Mouse (Mus musculus): ENCODE data around the gene Efna1. TPM values are rescaled to one million over a fixed set of nuclear protein-coding genes. Genes with fewer than 3 reads are reported as not detected.

Gene Efna1
- polyA plus RNA-seq, 1 experiment from 2014 or later: 33.0 TPM

DNA sequence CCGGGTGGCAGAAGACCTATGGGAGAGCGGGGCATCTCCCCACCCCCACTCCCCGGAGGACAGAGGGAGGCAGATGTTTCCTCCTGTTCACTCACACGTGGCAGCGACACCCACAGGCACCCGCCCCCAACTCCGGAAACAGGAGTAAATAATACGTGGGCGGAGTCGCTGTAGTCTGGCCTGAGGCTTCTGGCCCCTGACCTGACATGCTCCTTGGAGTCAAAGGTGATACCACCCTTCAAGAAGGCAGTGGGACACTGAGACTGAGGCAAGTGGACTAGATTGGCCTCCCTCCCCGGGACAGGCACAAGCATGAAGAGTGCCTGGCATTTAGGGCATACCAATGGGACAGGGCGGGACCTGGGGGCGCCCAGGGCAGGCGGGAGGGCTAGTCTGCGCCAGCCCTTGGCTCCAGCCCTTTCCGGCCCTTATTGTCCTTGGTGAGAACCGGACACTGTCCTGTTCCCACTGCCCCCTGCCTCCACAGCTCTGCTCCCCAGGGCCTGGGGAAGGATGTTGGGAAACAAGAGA is 29.5 kb downstream of the Efna1 start:
- H3K27me3 ChIP-seq (ENCODE audit: control insufficient read depth, insufficient read depth, low read length): no peaks in the 10 kb centered on the region; the same call in 1 of the 2 replicates
- 0 out of 2 replicates have a peak, but pooled peaks have one; percentile 31 for ATAC-seq (replicated peaks; ENCODE audit: insufficient number of reproducible peaks, low FRiP score, low TSS enrichment)
- H3K9me3 ChIP-seq (replicated peaks; ENCODE audit: control insufficient read depth, low read length): no peaks in the 10 kb centered on the region
- H3K9ac ChIP-seq (ENCODE audit: low read depth, low read length): peak overlapping the region; percentile 43; the same call in 1 of the 2 replicates
- 12% methylated on average over 17 of the region's 17 CpGs for WGBS (ENCODE audit: insufficient replicate concordance)
- H3K4me2 ChIP-seq: peak overlapping the region; percentile 53
- H3K27ac ChIP-seq (ENCODE audit: low read depth, low read length): no peak overlapping the region
- H3K4me3 ChIP-seq (ENCODE audit: low read depth, low read length): 0 out of 2 replicates have a peak overlapping the region, but pooled peaks have one; percentile 19
- H3K4me1 ChIP-seq (ENCODE audit: control insufficient read depth, insufficient read depth, low read length): peaks cover 24% of the 10 kb centered on the region
- no peaks in the 10 kb centered on the region; the same call in 1 of the 2 replicates for H3K36me3 ChIP-seq (ENCODE audit: control insufficient read depth, insufficient read depth, low read length)

DNA sequence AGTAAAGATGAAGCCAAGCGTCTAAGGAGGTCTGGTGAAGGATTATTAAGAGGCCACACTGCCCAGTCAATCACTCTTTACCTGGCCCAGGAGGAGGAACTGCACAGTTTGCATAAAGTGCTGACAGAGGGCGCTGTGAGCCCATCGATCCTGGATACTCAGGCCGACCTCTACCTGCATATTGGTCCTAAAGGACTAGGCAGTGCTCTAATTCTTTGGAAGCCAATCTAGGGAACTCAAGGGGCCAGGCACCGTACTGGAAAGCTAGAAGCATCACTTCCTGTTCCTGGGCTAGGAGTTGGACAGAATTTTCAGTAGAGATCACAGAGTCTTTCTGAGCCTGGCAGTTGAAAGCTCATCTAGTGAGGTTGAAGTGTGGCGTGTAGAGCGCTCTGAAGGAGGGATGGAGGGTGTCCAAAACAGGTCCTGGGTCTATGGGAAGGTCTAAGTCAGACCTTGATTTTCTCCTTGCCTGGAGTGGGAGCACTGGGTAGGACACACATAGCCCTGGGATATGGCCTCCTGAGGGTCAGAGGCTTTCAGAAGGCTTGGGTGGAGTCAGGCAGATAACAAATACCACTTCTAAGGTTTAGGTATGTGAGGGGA is 30.4 kb downstream of the Efna1 start:
- H3K4me2 ChIP-seq: peak overlapping the region; percentile 53; the same call in 1 of the 2 replicates

DNA sequence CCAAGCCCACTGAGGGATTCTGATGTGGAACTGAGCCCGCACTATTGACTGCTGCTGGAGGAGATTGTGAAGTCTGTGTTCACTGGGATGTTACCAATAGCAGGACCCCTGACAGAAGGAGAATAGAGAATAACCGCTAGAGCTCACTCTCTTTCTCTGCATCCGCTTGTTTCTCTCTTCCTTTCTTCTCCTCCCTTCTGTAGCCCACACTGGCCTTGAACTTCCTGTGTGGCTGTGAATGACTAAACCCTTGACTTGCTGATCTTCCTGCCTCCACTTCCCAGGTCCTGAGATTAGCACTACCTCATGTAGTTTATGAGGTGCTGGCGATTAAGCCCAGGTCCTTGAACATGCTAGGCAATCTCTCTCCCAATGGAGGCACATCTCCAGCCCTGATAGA is 33.5 kb downstream of the Efna1 start:
- peaks cover 21% of the 10 kb centered on the region for H3K27me3 ChIP-seq (ENCODE audit: control insufficient read depth, insufficient read depth, low read length)
- no peaks in the 10 kb centered on the region; the same call in 1 of the 2 replicates for H3K36me3 ChIP-seq (ENCODE audit: control insufficient read depth, insufficient read depth, low read length)

More for the DNA sequence above, 30.4 kb downstream of the Efna1 start:
- no peak for ATAC-seq (replicated peaks; ENCODE audit: insufficient number of reproducible peaks, low FRiP score, low TSS enrichment)
- peaks cover 28% of the 10 kb centered on the region for H3K4me1 ChIP-seq (ENCODE audit: control insufficient read depth, insufficient read depth, low read length)
- H3K36me3 ChIP-seq (ENCODE audit: control insufficient read depth, insufficient read depth, low read length): no peaks in the 10 kb centered on the region; the same call in 1 of the 2 replicates
- WGBS (ENCODE audit: insufficient replicate concordance): 15% methylated on average over 7 of the region's 7 CpGs
- peak overlapping the region; percentile 50; the same call in 1 of the 2 replicates for H3K27ac ChIP-seq (ENCODE audit: low read depth, low read length)
- peaks cover 1% of the 10 kb centered on the region for H3K27me3 ChIP-seq (ENCODE audit: control insufficient read depth, insufficient read depth, low read length)
- no peak overlapping the region for H3K4me3 ChIP-seq (ENCODE audit: low read depth, low read length)
- no peak overlapping the region for H3K9ac ChIP-seq (ENCODE audit: low read depth, low read length)
- no peaks in the 10 kb centered on the region for H3K9me3 ChIP-seq (replicated peaks; ENCODE audit: control insufficient read depth, low read length)

DNA sequence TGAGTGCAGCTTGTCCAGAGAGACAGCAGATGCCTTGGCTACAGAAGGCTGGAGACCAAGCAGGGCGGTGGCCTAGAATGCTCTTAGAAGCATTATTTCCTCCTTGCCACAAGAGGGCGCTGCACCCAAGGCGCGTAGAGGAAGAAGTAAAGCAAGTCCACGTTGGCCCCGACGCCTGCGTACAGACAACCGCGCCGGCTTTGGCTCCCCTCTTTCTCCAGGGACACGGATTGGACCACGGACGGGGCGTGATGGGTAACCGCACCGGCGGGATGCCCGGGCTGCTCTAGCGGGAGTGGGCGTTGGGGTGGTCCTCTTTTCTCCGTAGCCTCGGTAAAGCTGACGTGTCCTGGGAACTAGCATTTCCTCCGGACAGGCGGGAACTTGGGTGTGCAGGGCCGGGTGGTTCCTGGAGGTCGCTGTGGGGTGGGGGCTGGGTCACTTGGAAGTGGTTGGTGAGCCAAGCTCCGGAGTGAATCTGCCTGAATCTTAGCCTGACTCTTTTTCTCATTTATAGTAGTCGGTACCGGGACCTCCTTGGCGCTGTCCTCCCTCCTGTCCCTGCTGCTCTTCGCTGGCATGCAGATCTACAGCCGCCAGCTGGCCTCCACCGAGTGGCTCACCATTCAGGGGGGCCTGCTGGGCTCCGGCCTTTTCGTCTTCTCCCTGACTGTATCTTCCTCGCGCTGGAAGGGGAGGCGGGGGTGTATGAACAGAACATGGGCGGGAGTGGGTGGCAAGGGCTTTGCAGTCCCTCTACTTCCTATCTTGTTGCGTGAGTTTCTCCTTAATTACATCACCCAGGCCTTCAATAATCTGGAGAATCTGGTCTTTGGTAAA is 34.5 kb downstream of the Efna1 start, which contains the start of gene Trim46:
Gene Trim46, minus strand, starts transcription at position 49 of the 840 bp plus-strand sequence.
- peaks cover 21% of the 10 kb centered on the region for H3K27me3 ChIP-seq (ENCODE audit: control insufficient read depth, insufficient read depth, low read length)
- H3K36me3 ChIP-seq (ENCODE audit: control insufficient read depth, insufficient read depth, low read length): no peaks in the 10 kb centered on the region; the same call in 1 of the 2 replicates
- H3K9ac ChIP-seq (ENCODE audit: low read depth, low read length): peak within 1 kb of the TSS; percentile 82
- peak within 1 kb of the TSS; percentile 75 for H3K4me2 ChIP-seq
- WGBS (ENCODE audit: insufficient replicate concordance): under 1% methylated on average over 42 of the region's 42 CpGs
- H3K9me3 ChIP-seq (replicated peaks; ENCODE audit: control insufficient read depth, low read length): no peaks in the 10 kb centered on the region
- ATAC-seq (replicated peaks; ENCODE audit: insufficient number of reproducible peaks, low FRiP score, low TSS enrichment): peak; percentile 46
- peak within 1 kb of the TSS; percentile 78 for H3K4me3 ChIP-seq (ENCODE audit: low read depth, low read length)
- peaks cover 35% of the 10 kb centered on the region for H3K4me1 ChIP-seq (ENCODE audit: control insufficient read depth, insufficient read depth, low read length)
- peak within 1 kb of the TSS; percentile 64 for H3K27ac ChIP-seq (ENCODE audit: low read depth, low read length)

More for the DNA sequence above, 33.5 kb downstream of the Efna1 start:
- H3K4me1 ChIP-seq (ENCODE audit: control insufficient read depth, insufficient read depth, low read length): peaks cover 40% of the 10 kb centered on the region
- 77% methylated on average over 4 of the region's 4 CpGs for WGBS (ENCODE audit: insufficient replicate concordance)
- 0 out of 2 replicates have a peak overlapping the region, but pooled peaks have one; percentile 39 for H3K9ac ChIP-seq (ENCODE audit: low read depth, low read length)
- no peak overlapping the region for H3K27ac ChIP-seq (ENCODE audit: low read depth, low read length)
- no peak overlapping the region for H3K4me3 ChIP-seq (ENCODE audit: low read depth, low read length)
- H3K4me2 ChIP-seq: peak overlapping the region; percentile 75; the same call in 1 of the 2 replicates
- ATAC-seq (replicated peaks; ENCODE audit: insufficient number of reproducible peaks, low FRiP score, low TSS enrichment): no peak
- H3K9me3 ChIP-seq (replicated peaks; ENCODE audit: control insufficient read depth, low read length): no peaks in the 10 kb centered on the region

DNA sequence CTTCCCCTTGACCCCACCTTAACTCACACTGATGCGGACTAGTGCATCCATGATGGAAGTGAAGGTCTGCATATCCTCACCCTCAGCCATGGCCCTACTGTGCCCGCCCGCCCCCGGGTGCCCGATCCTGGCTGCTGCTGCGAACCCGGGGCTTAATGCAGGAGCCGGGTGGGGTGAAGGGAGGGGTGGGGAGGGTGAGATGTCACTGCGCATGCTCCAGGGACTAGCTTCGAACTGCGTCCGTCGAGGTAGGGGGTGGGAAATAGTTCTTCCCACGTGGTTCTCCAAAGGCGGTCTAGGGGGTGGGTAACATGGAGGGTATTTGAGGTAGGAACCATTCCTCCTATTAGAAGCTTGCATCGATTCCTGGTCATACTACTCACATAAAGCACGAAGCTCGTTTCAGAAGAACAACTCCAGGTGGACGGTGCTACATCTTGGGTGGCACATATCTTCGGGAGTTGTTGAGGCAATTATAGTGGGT is 35.2 kb downstream of the Efna1 start, which contains the start of gene Krtcap2:
Gene Krtcap2, plus strand, starts transcription at position 279 of the 484 bp plus-strand sequence.
- WGBS (ENCODE audit: insufficient replicate concordance): 6% methylated on average over 20 of the region's 20 CpGs
- Histone ChIP-seq H3K4me3 (ENCODE audit: low read depth, low read length) (peak within 1 kb of the TSS; percentile 78), H3K9ac (ENCODE audit: low read depth, low read length) (peak within 1 kb of the TSS; percentile 82), H3K9me3 (replicated peaks; ENCODE audit: control insufficient read depth, low read length) (no peaks in the 10 kb centered on the region), H3K27me3 (ENCODE audit: control insufficient read depth, insufficient read depth, low read length) (peaks cover 21% of the 10 kb centered on the region), H3K4me1 (ENCODE audit: control insufficient read depth, insufficient read depth, low read length) (peaks cover 28% of the 10 kb centered on the region), H3K36me3 (ENCODE audit: control insufficient read depth, insufficient read depth, low read length) (no peaks in the 10 kb centered on the region; the same call in 1 of the 2 replicates), H3K4me2 (peak within 1 kb of the TSS; percentile 75), H3K27ac (ENCODE audit: low read depth, low read length) (peak within 1 kb of the TSS; percentile 64)
- ATAC-seq (replicated peaks; ENCODE audit: insufficient number of reproducible peaks, low FRiP score, low TSS enrichment): peak; percentile 8; the same call in 1 of the 2 replicates

DNA sequence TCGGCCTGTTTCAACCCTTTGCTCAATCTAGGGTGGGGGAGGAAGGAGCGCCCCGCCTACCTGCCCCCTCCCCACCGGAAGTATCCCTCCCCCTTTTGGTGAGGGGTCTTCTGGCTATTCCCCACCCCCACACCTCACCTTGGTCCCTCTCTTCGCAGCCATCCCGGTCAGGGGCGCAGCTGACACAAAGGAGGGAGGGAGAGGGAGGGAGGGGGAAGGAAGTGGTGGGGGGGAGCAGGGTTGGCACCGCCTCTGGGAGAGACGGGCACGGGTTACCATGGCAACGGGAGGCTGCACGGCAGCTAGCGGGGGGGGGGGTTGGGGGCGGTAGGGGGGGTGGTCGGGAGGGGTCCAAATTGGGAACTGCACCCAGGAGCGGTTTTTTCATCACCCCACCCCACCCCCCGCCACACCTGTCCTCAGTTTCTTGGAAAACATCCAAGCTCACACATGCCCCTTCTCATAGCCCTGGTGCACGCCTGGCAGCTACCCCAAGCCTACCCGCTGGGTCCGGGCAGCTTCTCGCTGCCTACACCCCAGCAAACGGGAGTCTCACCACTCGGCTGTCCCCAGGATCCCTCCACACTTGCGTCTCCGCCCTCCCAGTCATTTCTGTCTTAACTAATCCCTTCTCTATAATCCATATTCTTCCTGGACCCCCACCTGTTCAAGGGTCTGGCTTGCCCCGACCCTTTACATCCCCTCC is 35.8 kb downstream of the Efna1 start:
- Histone ChIP-seq H3K4me2 (peak overlapping the region; percentile 75), H3K9ac (ENCODE audit: low read depth, low read length) (peak overlapping the region; percentile 52; the same call in 1 of the 2 replicates), H3K9me3 (replicated peaks; ENCODE audit: control insufficient read depth, low read length) (no peaks in the 10 kb centered on the region), H3K4me3 (ENCODE audit: low read depth, low read length) (peak overlapping the region; percentile 44), H3K27me3 (ENCODE audit: control insufficient read depth, insufficient read depth, low read length) (peaks cover 21% of the 10 kb centered on the region), H3K36me3 (ENCODE audit: control insufficient read depth, insufficient read depth, low read length) (no peaks in the 10 kb centered on the region; the same call in 1 of the 2 replicates), H3K4me1 (ENCODE audit: control insufficient read depth, insufficient read depth, low read length) (peaks cover 22% of the 10 kb centered on the region), H3K27ac (ENCODE audit: low read depth, low read length) (no peak overlapping the region)
- 2% methylated on average over 20 of the region's 26 CpGs for WGBS (ENCODE audit: insufficient replicate concordance)
- 0 out of 2 replicates have a peak, but pooled peaks have one; percentile 5 for ATAC-seq (replicated peaks; ENCODE audit: insufficient number of reproducible peaks, low FRiP score, low TSS enrichment)

DNA sequence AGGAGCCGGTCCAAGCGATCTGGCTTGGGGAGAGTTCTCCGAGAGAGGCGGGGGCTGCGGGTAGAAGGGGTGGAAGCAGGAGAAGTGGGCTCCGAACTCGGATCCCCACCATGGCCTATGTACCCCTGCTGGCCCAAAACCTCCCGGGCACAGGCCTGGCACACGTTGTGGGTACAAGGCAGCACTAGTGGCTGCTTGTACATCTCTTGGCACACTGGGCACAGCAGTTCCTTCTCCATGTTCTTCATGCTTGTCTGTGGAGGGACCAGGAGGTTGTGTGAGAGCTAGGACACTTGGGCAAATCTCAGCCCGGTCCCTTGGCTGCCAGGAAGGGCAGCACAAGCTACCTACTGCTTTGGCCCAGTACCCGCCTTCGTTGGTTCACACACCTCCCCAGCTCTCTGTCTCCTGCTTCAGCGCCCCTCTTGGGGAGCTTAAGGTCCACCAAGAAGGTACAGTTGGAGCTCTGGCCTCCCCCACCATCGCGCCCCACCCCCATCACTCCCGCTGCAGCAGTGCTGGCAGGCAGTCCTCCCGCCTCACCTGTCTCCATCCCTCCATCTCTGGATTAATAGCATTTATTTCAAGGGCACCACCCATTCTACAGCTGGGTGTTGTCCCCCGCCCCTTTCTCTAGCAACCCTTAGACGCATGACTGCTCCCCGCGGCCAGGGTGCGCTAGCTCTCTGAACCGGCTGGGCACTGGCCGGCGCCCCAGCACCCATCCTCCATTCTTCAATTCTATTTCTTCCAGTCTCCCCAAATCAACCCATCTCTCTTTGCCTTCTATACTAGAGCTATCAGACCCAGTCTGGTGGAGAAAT is 36.6 kb downstream of the Efna1 start:
- Histone ChIP-seq H3K36me3 (ENCODE audit: control insufficient read depth, insufficient read depth, low read length) (no peaks in the 10 kb centered on the region; the same call in 1 of the 2 replicates), H3K4me1 (ENCODE audit: control insufficient read depth, insufficient read depth, low read length) (peaks cover 22% of the 10 kb centered on the region), H3K27ac (ENCODE audit: low read depth, low read length) (no peak overlapping the region), H3K4me3 (ENCODE audit: low read depth, low read length) (peak overlapping the region; percentile 44), H3K4me2 (peak overlapping the region; percentile 75), H3K27me3 (ENCODE audit: control insufficient read depth, insufficient read depth, low read length) (peaks cover 21% of the 10 kb centered on the region), H3K9ac (ENCODE audit: low read depth, low read length) (no peak overlapping the region), H3K9me3 (replicated peaks; ENCODE audit: control insufficient read depth, low read length) (no peaks in the 10 kb centered on the region)
- 10% methylated on average over 25 of the region's 25 CpGs for WGBS (ENCODE audit: insufficient replicate concordance)
- ATAC-seq (replicated peaks; ENCODE audit: insufficient number of reproducible peaks, low FRiP score, low TSS enrichment): no peak

Measured in heart, embryonic 11.5 days (tissue).